Mouse (Mus musculus) neural tube, embryonic 13.5 days (tissue): ENCODE measurements around the gene Med27. TPM values are rescaled to one million over a fixed set of nuclear protein-coding genes. Genes with fewer than 3 reads are reported as not detected.
A peak's percentile ranks its signal among the peaks of the same experiment; 100 is the strongest.
"Not testable (repeated sequence)": the region's sequence is repeated elsewhere in the genome, so short reads cannot be mapped to it uniquely, and the experiment has no call there.

ENCODE experiments used
- ATAC-seq: fragments of 200-750 bp; cut with Nextera tagmentation; 2 replicates; pipeline ENCODE4 v1.8.0; 2017; ENCODE audit warnings: low read depth, mild to moderate bottlenecking, moderate TSS enrichment, moderate library complexity
- H3K27ac ChIP-seq: fragments of 300-500 bp; sonication (generic); replicated peaks from 2 replicates; pipeline ENCODE4 v1.5.1; 2015; ENCODE audit warnings: moderate library complexity, mild to moderate bottlenecking, inconsistent platforms
- H3K27me3 ChIP-seq: fragments of 300-500 bp; sonication (generic); 2 replicates; pipeline ENCODE4 v1.6.1; 2015; ENCODE audit warnings: mild to moderate bottlenecking, inconsistent platforms
- H3K36me3 ChIP-seq: fragments of 300-500 bp; sonication (generic); 2 replicates; pipeline ENCODE4 v1.6.1; 2015; ENCODE audit warnings: mild to moderate bottlenecking, inconsistent platforms
- H3K4me1 ChIP-seq: fragments of 300-500 bp; sonication (generic); replicated peaks from 2 replicates; pipeline ENCODE4 v1.6.1; 2015; ENCODE audit warnings: inconsistent platforms
- H3K4me2 ChIP-seq: fragments of 300-500 bp; sonication (generic); 2 replicates; pipeline ENCODE4 v1.6.1; 2015; ENCODE audit warnings: inconsistent platforms, mild to moderate bottlenecking, moderate library complexity
- H3K4me3 ChIP-seq: fragments of 300-500 bp; sonication (generic); 2 replicates; pipeline ENCODE4 v1.5.1; 2015; ENCODE audit warnings: mild to moderate bottlenecking, inconsistent platforms
- H3K9ac ChIP-seq: fragments of 300-500 bp; sonication (generic); 2 replicates; pipeline ENCODE4 v1.6.1; 2015; ENCODE audit warnings: moderate library complexity, mild to moderate bottlenecking, inconsistent platforms
- H3K9me3 ChIP-seq: fragments of 300-500 bp; sonication (generic); 2 replicates; pipeline ENCODE4 v1.6.1; 2016; ENCODE audit warnings: inconsistent platforms
- WGBS: fragments of 180-500 bp; shearing (Covaris S2); methylation state at CpG from one replicate; pipeline ENCODE4 v1.1.7; 2015; 5-methylcytosine and 5-hydroxymethylcytosine counted together
- polyA plus RNA-seq: library from polyadenylated mRNA; unstranded; fragments of >200 nt; fragmentation: Nextera tagmentation; extraction: Ambion mirVana; gene quantifications from 2 replicates; pipeline ENCODE4 v1.2.1, GENCODE M21; 2015

The Med27 gene
- polyA plus RNA-seq, 1 experiment from 2014 or later: 73.4 TPM

DNA sequence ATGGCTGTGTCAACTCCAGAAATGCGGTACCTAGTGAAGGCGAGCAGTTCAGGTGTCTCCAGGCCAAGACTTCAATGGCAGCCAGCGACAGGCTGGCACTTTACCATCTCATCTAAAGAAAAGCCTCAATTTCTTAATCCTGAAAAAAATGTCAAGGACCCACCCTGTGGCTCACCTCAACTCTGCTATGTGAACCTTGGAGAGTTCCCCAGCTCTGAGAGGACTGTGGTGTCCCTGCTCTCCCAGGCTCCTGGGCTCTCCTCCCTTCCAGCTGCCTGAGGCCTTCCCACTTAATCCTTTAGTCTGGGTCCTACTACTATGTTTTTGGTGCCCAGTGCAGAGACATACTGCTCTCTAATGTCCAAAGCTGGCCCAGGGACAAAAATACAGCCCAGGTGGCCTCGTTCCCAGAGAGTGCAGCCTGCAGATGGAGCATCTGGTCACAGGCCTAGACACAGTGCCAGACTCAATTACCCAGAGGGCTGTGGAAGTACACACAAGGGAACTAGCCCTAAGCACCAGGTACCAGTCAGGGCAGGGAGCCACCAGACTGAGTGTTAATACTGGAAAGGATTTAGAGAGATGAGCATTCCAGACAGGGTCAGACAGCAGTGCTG is 169.3 kb downstream of the Med27 start:
- H3K27ac ChIP-seq: peak overlapping the region; percentile 50
- 85% methylated on average over 4 of the region's 4 CpGs for WGBS
- H3K36me3 ChIP-seq: no peaks in the 10 kb centered on the region
- no peak overlapping the region for H3K4me3 ChIP-seq
- ATAC-seq: peak; percentile 52; the same call in 1 of the 2 replicates
- H3K4me1 ChIP-seq: peaks cover 47% of the 10 kb centered on the region
- H3K9me3 ChIP-seq: no peaks in the 10 kb centered on the region
- H3K9ac ChIP-seq: peak overlapping the region; percentile 36; the same call in 1 of the 2 replicates
- H3K27me3 ChIP-seq: no peaks in the 10 kb centered on the region; the same call in 1 of the 2 replicates
- H3K4me2 ChIP-seq: no peak overlapping the region

DNA sequence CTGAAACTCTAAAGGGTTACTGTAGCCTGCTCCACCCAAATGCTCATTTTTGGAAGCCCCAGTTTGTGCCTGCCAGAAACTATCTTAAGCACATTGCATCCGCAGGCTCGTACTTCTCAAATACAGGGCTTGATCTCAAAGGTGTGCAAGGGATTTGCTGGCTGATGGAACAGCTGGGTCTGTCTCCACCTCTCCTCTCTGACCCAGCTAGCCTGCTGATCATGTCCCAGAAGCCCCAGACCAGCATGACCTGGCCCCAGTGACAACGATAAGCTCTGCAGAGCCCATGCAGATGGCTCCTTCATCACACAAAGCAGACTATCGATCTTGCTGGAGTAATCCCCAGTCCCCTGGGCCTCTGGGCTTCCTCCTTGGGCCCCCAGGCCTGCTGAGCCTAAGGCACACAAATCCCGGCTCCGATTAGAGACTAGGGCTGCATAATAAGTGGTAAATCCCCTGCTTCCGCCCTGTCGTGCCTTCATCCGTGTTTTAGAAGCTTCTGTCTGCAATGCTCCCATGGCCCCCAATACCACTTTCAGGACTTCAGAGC is 170.1 kb downstream of the Med27 start:
- no peak for ATAC-seq
- Histone ChIP-seq H3K4me1 (peaks cover 47% of the 10 kb centered on the region), H3K27ac (peak overlapping the region; percentile 50)

DNA sequence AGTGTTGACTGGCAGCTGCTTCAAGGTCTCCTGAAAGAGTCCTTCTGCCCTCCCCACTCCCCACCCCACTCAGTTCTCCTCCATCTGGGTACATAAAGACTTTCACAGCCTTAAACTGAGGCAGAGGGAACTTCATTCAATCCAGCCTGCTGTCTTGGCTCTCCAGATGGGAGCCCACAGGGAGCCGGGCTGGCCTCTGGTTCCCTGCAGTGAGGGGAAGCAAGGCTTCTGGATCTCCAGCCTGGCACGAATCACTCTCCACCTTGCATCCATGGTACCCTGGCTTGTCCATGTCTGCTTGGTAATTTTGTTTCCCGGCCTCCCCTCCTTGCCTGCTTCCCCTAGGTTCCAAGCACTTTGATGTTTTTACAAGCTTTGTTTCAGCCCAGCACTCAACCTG is 172.8 kb downstream of the Med27 start:
- Histone ChIP-seq H3K4me2 (no peak overlapping the region), H3K9me3 (no peaks in the 10 kb centered on the region), H3K27me3 (no peaks in the 10 kb centered on the region), H3K4me3 (no peak overlapping the region), H3K36me3 (no peaks in the 10 kb centered on the region), H3K27ac (peak overlapping the region; percentile 46; the same call in 1 of the 2 replicates), H3K9ac (no peak overlapping the region), H3K4me1 (peaks cover 48% of the 10 kb centered on the region)
- 21% methylated on average over 3 of the region's 3 CpGs for WGBS
- no peak for ATAC-seq

More for the DNA sequence above, 170.1 kb downstream of the Med27 start:
- 38% methylated on average over 9 of the region's 9 CpGs for WGBS
- H3K4me2 ChIP-seq: no peak overlapping the region
- H3K36me3 ChIP-seq: no peaks in the 10 kb centered on the region
- no peaks in the 10 kb centered on the region for H3K9me3 ChIP-seq
- peak overlapping the region; percentile 36; the same call in 1 of the 2 replicates for H3K9ac ChIP-seq
- no peaks in the 10 kb centered on the region; the same call in 1 of the 2 replicates for H3K27me3 ChIP-seq
- H3K4me3 ChIP-seq: no peak overlapping the region

DNA sequence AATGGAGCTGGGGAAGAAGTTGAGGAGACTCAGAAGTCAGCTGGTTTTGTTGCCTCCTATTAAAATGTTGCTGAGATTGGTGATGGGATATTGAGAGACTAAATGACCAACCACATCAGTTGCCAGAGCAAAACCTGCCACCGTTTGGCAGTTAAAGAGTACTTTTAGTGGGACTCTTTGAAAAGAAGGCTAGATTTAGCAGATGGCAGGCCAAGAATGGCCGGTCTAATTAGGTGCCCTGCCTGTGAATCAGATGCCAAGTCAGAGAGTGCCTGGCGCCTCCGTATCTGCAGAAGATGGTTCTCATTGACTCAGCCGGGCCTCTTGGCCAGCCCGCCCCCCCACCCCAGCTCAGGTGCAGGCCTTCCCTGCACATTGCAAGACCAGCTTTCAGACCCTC is 173.6 kb downstream of the Med27 start:
- 70% methylated on average over 6 of the region's 6 CpGs for WGBS
- no peaks in the 10 kb centered on the region for H3K36me3 ChIP-seq
- no peak overlapping the region for H3K9ac ChIP-seq
- H3K9me3 ChIP-seq: no peaks in the 10 kb centered on the region
- no peak overlapping the region for H3K4me2 ChIP-seq
- H3K4me3 ChIP-seq: no peak overlapping the region
- H3K4me1 ChIP-seq: peaks cover 56% of the 10 kb centered on the region
- H3K27me3 ChIP-seq: no peaks in the 10 kb centered on the region
- H3K27ac ChIP-seq: no peak overlapping the region
- no peak for ATAC-seq

DNA sequence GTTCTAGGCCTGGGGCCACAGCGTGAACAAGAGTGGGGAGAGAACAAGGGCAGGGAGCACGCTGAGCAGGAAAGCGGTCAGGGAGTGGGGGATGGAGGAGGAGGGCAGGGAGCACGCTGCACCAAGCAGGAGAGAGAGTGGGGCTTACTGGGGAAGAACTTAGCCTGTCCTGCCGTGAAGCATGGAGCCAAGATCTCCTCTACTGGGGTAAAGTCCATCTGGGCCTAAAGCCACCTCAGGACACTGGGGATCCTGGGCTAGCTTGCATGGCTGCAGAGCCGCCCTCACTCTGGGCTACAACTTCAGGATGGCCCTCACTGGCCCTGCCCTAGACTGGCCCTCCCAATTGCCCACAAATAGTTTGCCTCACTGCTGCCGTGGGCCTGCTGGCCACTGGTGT is 174.9 kb downstream of the Med27 start:
- Histone ChIP-seq H3K27ac (no peak overlapping the region), H3K4me2 (no peak overlapping the region), H3K36me3 (no peaks in the 10 kb centered on the region), H3K9me3 (no peaks in the 10 kb centered on the region), H3K9ac (no peak overlapping the region), H3K4me1 (peaks cover 57% of the 10 kb centered on the region), H3K4me3 (no peak overlapping the region), H3K27me3 (no peaks in the 10 kb centered on the region)
- no peak for ATAC-seq
- 83% methylated on average over 7 of the region's 7 CpGs for WGBS

DNA sequence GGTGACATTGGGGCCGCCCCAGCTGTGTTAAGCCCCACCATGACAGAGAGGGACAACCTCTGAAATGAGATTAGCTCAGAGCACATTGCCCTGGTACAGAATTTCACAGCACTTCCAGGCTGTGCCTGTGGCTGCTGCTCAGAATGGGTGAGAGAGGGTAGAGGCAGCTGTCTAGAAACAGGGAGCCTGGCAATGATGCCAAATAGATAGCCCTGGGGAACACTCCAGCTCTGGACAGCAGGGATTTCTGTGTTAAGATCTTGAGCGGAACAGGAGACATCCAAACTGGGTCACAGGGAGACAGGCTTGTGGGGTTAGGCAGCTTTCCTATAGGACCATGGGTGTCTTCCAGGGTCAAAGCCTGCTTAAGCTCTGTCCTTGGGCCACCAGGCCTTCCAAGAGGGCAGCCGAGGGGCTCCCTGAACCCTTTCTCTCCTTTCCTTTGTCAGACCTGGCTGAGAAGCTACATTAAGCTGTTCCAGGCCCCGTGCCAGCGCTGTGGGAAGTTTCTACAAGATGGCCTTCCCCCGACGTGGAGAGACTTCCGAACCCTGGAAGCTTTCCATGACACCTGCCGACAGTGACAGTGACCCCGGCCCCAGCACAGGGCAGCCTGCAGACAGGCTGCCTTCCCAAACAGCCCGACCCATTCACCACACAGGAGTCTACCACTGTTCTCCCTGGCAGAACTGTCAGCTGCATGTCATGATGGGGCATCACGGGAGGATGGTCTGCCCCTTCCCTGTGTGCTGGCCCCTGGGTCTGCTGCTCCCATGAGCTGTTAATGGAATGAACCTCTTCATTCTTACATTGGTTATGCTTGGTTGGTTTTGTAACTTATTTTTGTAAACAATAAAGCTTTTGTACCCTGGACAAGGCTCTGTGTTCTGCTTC is 177.5 kb downstream of the Med27 start:
- Histone ChIP-seq H3K4me3 (no peak overlapping the region), H3K27me3 (no peaks in the 10 kb centered on the region), H3K9ac (0 out of 2 replicates have a peak overlapping the region, but pooled peaks have one; percentile 17), H3K4me1 (peaks cover 48% of the 10 kb centered on the region), H3K4me2 (no peak overlapping the region), H3K27ac (peak overlapping the region; percentile 25; the same call in 1 of the 2 replicates), H3K9me3 (no peaks in the 10 kb centered on the region), H3K36me3 (no peaks in the 10 kb centered on the region)
- WGBS: 60% methylated on average over 12 of the region's 12 CpGs
- no peak for ATAC-seq

DNA sequence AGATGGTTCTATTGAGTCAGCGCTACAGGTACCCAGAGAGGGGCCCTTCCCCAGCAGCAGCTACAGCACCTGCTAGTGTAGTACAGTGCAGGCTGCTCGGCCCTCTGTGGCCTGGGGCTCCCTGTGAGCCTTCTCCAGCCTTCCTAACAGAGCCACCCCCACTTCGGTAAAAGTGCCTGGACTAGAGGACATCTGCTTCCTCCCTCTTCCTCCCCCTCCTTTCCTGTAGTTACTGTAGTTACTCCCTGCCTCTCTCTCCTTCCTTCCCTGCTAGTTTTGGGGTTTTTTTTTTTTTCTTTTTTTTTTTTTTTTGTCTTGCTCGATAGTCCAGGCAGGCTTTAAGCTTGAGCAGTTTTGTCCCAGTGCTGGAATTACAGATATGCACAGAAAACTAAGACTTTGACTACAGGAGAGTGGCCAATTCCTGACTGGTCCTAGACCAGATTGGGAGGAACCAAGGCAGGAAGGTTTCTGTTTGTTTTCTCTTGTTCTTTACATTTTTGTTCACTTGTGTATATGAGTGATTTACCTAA is 178.7 kb downstream of the Med27 start:
- Histone ChIP-seq H3K27ac (no peak overlapping the region), H3K9ac (no peak overlapping the region), H3K4me1 (peaks cover 41% of the 10 kb centered on the region), H3K27me3 (no peaks in the 10 kb centered on the region), H3K9me3 (no peaks in the 10 kb centered on the region), H3K4me3 (no peak overlapping the region), H3K4me2 (no peak overlapping the region), H3K36me3 (no peaks in the 10 kb centered on the region)
- ATAC-seq: no peak
- 43% methylated on average over 4 of the region's 4 CpGs for WGBS

DNA sequence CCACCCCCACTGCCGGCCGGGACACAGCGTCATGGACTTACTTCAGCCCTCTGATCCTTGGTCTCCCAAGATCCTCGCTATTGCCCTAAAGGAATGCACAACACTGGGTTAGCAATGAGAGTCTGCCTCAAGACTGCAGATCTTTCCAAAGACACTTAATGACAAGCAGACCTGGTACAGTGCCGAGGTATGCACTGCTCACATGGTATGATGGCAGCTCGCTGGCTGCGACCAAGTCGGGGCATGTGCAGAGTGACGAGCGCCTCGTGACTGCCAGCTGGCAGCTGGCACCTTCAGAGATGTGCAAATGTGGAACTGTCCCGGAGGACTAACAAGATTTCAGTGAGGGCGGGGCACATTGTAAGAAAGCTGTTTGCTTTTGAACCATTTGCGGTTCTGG is 179.6 kb downstream of the Med27 start:
- peaks cover 41% of the 10 kb centered on the region for H3K4me1 ChIP-seq
- no peak overlapping the region for H3K9ac ChIP-seq
- H3K36me3 ChIP-seq: no peaks in the 10 kb centered on the region
- no peak overlapping the region for H3K4me2 ChIP-seq
- WGBS: 60% methylated on average over 14 of the region's 14 CpGs
- no peak overlapping the region for H3K4me3 ChIP-seq
- H3K27ac ChIP-seq: no peak overlapping the region; the same call in 1 of the 2 replicates
- no peaks in the 10 kb centered on the region for H3K9me3 ChIP-seq
- H3K27me3 ChIP-seq: no peaks in the 10 kb centered on the region
- ATAC-seq: peak; percentile 73; the same call in 1 of the 2 replicates

DNA sequence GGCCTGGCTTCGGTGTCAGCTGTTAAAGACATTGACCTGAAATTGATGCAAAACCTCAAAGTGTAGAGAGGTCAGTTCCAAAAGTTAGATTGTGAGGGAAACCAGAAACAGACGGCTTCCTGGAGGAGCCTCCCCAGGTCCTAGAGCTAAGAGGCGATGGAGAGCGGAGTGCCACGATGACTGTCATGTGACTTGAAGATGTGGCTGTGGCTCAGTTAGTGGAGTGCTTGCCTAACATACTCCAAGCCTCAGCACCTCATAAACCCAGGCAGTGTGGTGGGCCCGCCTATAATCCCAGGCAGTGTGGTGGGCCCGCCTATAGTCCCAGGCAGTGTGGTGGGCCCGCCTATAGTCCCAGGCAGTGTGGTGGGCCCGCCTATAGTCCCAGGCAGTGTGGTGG is 180.9 kb downstream of the Med27 start:
- peaks cover 41% of the 10 kb centered on the region for H3K4me1 ChIP-seq
- 93% methylated on average over 9 of the region's 9 CpGs for WGBS
- not testable (repeated sequence) for ATAC-seq, H3K9me3 ChIP-seq, H3K4me2 ChIP-seq, H3K27ac ChIP-seq, H3K9ac ChIP-seq, H3K4me3 ChIP-seq, H3K36me3 ChIP-seq, H3K27me3 ChIP-seq

DNA sequence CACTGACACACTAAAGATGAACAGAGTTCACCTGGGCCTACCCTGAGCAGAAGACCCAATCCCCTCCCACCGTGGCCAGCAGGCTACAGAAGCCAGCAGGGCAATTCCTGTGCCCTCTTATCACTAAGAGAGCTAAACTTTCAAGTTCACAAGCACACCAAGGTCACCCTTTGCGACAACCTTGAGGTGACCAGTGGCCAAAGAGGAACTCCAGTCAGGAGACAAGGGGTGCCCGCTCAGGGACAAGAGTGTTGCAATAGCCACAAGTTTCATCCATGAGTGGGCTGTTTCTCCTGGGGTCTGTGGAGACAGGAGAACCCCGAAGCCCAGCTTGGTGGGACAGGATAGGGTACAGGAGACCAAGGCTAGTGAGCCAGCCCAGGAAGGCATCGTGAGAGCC is 182.2 kb downstream of the Med27 start:
- no peaks in the 10 kb centered on the region for H3K9me3 ChIP-seq
- H3K36me3 ChIP-seq: no peaks in the 10 kb centered on the region
- WGBS: 89% methylated on average over 5 of the region's 5 CpGs
- ATAC-seq: no peak
- H3K9ac ChIP-seq: no peak overlapping the region
- no peak overlapping the region for H3K27ac ChIP-seq
- H3K27me3 ChIP-seq: no peaks in the 10 kb centered on the region
- no peak overlapping the region for H3K4me3 ChIP-seq
- H3K4me2 ChIP-seq: no peak overlapping the region
- peaks cover 32% of the 10 kb centered on the region for H3K4me1 ChIP-seq

DNA sequence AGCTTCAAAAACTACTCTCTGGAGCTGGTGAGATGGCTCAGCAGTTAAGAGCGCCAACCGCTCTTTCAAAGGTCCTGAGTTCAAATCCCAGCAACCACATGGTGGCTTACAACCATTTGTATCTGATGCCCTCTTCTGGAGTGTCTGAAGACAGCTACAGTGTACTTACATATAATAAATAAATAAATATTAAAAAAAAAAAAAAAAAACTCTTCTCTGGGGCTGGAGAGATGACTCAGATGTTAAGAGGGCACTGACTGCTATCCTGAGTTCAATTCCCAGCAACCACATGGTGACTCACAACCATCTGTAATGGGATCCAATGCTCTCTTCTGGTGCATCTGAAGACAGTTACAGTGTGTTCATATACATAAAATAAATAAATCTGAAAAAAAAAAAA is 183.2 kb downstream of the Med27 start:
- H3K9ac ChIP-seq, H3K27me3 ChIP-seq, ATAC-seq, H3K4me2 ChIP-seq, H3K4me3 ChIP-seq, H3K27ac ChIP-seq, H3K9me3 ChIP-seq, H3K36me3 ChIP-seq: not testable (repeated sequence)
- H3K4me1 ChIP-seq: peaks cover 22% of the 10 kb centered on the region
- WGBS: 98% methylated on average over 2 of the region's 2 CpGs

DNA sequence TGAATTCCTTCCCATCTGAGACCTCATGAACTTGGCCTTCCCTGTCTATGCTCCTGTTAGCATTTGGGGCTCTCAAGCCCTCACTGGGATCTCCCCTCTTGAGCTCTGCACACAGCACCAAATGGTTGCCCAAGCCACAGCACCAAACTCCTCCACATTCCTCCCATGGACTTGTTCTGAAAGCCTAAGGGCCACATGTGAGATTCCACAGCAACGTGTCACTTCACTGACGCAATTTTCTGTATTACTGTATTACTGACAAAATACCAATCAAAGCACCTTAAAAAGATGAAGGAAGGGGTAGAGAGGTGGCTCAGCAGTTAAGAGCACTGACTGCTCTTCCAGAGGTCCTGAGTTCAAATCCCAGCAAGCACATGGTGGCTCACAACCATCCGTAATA is 185.6 kb downstream of the Med27 start:
- Histone ChIP-seq H3K4me3 (no peak overlapping the region), H3K4me2 (no peak overlapping the region), H3K4me1 (no peaks in the 10 kb centered on the region), H3K27me3 (no peaks in the 10 kb centered on the region), H3K9ac (no peak overlapping the region), H3K27ac (no peak overlapping the region), H3K9me3 (no peaks in the 10 kb centered on the region), H3K36me3 (no peaks in the 10 kb centered on the region)
- ATAC-seq: no peak
- 93% methylated on average over 3 of the region's 3 CpGs for WGBS
